Mouse (Mus musculus) myocyte (in vitro differentiated cells): ENCODE measurements around the gene Avpr2. TPM values are rescaled to one million over a fixed set of nuclear protein-coding genes. Genes with fewer than 3 reads are reported as not detected.

Source experiments
- H3K27me3 ChIP-seq: one replicate; pipeline ENCODE4 v1.6.1; 2011; ENCODE audit not compliant: control insufficient read depth, insufficient read depth, insufficient read length
- H3K36me3 ChIP-seq: one replicate; pipeline ENCODE4 v1.6.1; 2011; ENCODE audit not compliant: control insufficient read depth, insufficient read depth
- H3K4me2 ChIP-seq: one replicate; pipeline ENCODE4 v1.6.1; 2011; ENCODE audit warnings: low read depth, control low read depth
- H3K4me3 ChIP-seq: one replicate; pipeline ENCODE4 v1.5.1; 2011; ENCODE audit warnings: mild to moderate bottlenecking, control low read depth, moderate library complexity
- H3K79me2 ChIP-seq: one replicate; pipeline ENCODE4 v1.6.1; 2011; ENCODE audit not compliant: control insufficient read depth, insufficient read depth
- H3ac ChIP-seq: one replicate; pipeline ENCODE4 v1.6.1; 2011; ENCODE audit not compliant: control insufficient read depth, insufficient read length
- CEBPB ChIP-seq: IDR thresholded peaks from 2 replicates; pipeline ENCODE4 v1.6.1; 2011; ENCODE audit warnings: mild to moderate bottlenecking, moderate library complexity; ENCODE audit not compliant: poor library complexity, insufficient read depth, severe bottlenecking
- E2F4 ChIP-seq: IDR thresholded peaks from one replicate; pipeline ENCODE4 v1.6.1; 2011; ENCODE audit warnings: mild to moderate bottlenecking, control low read depth, moderate library complexity; ENCODE audit not compliant: insufficient read depth
- MAX ChIP-seq: IDR thresholded peaks from one replicate; pipeline ENCODE4 v1.6.1; 2011; ENCODE audit warnings: low read depth, mild to moderate bottlenecking, control low read depth
- MYOD1 ChIP-seq, 3 experiments: IDR thresholded peaks; one replicate each; pipeline ENCODE4 v1.6.1; 2011; ENCODE audit warnings: control low read depth in 2 of 3, low read depth in 2 of 3, mild to moderate bottlenecking in 2 of 3, moderate library complexity in 1 of 3; ENCODE audit not compliant: insufficient read length in 2 of 3, control insufficient read depth in 1 of 3
- MYOG ChIP-seq, 3 experiments: IDR thresholded peaks; one replicate each; pipeline ENCODE4 v1.6.1; 2011; ENCODE audit warnings: control low read depth in 2 of 3, low read depth in 2 of 3, mild to moderate bottlenecking in 2 of 3; ENCODE audit not compliant: insufficient read length in 2 of 3, control insufficient read depth in 1 of 3, insufficient read depth in 1 of 3
- POLR2A ChIP-seq: IDR thresholded peaks from one replicate; pipeline ENCODE4 v1.6.1; 2011; ENCODE audit warnings: low read depth, mild to moderate bottlenecking, control low read depth, moderate library complexity; ENCODE audit not compliant: insufficient read length
- POLR2AphosphoS2 ChIP-seq: IDR thresholded peaks from one replicate; pipeline ENCODE4 v1.6.1; 2011; ENCODE audit warnings: low read depth, control low read depth; ENCODE audit not compliant: insufficient read length
- REST ChIP-seq: IDR thresholded peaks from one replicate; pipeline ENCODE4 v1.6.1; 2011; ENCODE audit warnings: mild to moderate bottlenecking, control low read depth, moderate library complexity; ENCODE audit not compliant: insufficient read depth, insufficient read length
- SRF ChIP-seq: IDR thresholded peaks from one replicate; pipeline ENCODE4 v1.6.1; 2011; ENCODE audit warnings: low read depth; ENCODE audit not compliant: control insufficient read depth, insufficient read length
- TCF12 ChIP-seq: IDR thresholded peaks from one replicate; pipeline ENCODE4 v1.6.1; 2011; ENCODE audit warnings: mild to moderate bottlenecking, control low read depth; ENCODE audit not compliant: poor library complexity, insufficient read depth, severe bottlenecking
- TCF3 ChIP-seq: IDR thresholded peaks from one replicate; pipeline ENCODE4 v1.6.1; 2011; ENCODE audit warnings: low read depth, control low read depth; ENCODE audit not compliant: insufficient read length
- USF1 ChIP-seq: IDR thresholded peaks from one replicate; pipeline ENCODE4 v1.6.1; 2011; ENCODE audit warnings: low read depth, mild to moderate bottlenecking, control low read depth, moderate library complexity
- polyA plus RNA-seq: library from polyadenylated mRNA; unstranded; fragments of >200 nt; fragmentation: generic; extraction: Trizol; gene quantifications from one replicate; pipeline ENCODE4 v1.2.1, GENCODE M21; 2012; ENCODE audit warnings: missing spikeins

Gene Avpr2
- polyA plus RNA-seq, 1 experiment, result not detected

DNA sequence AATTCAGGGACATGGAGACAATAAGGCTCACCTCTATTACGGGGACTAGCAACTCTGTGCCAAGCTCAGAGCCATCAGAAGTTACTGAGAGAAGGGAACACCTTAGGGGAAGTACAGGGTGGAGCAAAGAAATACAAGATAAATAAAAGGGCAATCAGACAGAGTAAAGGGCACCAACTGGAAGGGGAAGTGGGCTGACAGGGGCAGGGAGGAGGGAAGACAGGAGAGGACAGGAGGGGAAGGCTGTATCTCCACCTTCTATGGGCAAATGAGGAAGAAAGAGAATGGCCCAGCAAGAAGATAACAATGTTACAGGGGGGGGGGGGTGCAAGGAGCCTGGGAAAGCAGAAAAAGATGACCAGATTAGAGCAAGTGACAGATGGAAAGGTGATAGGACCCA is 14.9 kb upstream of the Avpr2 start:
- Histone ChIP-seq H3K4me2 (no peak overlapping the region), H3K79me2 (no peaks in the 10 kb centered on the region), H3K36me3 (no peaks in the 10 kb centered on the region), H3ac (no peak overlapping the region), H3K27me3 (peaks cover 4% of the 10 kb centered on the region), H3K4me3 (no peak overlapping the region)
- TF ChIP-seq TCF3 (no peak), TCF12 (no peak), CEBPB (no peak), USF1 (no peak), POLR2AphosphoS2 (no peak)

DNA sequence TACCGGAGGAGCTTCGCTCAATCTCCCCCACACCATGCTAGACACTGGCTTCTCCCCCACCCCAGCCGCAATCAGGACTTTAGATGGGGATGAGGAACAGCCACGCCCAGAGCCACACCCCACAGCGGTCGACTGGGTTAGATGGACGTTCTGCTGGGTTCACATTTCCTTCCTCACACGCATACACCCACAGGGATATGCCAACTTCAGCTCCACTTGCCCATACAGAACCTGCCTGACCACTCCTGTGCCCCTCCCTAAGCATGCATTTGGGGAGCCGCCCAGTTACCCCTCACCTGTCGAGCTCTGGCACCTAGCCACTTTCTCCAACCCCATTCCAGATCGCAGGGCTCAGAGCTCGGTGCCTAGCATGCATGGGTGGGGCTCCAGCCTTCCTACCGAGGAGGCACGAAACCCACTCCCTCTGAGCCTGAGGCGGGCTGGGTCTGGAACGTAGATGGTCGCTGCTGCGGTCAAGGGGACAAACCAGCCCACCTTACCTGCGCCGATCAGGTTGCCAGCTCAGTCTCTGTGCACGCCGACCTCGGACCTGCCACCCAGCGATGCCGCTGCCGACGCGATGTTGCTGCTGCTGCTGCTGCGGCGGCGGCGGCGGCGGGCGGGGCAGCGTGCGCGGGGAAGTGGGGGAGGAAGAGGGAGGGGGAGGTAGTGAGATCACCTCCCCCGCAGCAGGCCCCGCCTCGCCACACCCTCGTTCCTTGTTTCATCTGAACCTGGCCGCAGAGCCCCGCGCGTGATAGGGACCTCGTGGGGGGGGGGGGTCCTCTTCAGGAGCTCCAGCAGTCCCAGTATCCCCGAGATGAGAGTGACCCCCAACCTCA is 11.5 kb upstream of the Avpr2 start:
- H3K27me3 ChIP-seq, result peaks cover 4% of the 10 kb centered on the region
- H3K79me2 ChIP-seq, result no peaks in the 10 kb centered on the region
- TF ChIP-seq REST (no peak), SRF (no peak), E2F4 (no peak), CEBPB (no peak), USF1 (no peak), MYOG (IDR thresholded peaks at IDR 0.05; ENCODE audit: control insufficient read depth in 1 of 3, insufficient read depth in 1 of 3, insufficient read length in 2 of 3, low read depth in 2 of 3) (no peak), MYOD1 (IDR thresholded peaks at IDR 0.05; ENCODE audit: control insufficient read depth in 1 of 3, insufficient read length in 2 of 3, low read depth in 2 of 3) (no peak), TCF3 (no peak), TCF12 (no peak), MAX (no peak), POLR2A (no peak), POLR2AphosphoS2 (no peak)
- H3K4me2 ChIP-seq, result peak overlapping the region; percentile 61
- no peak overlapping the region for H3ac ChIP-seq
- H3K36me3 ChIP-seq, result no peaks in the 10 kb centered on the region
- no peak overlapping the region for H3K4me3 ChIP-seq

- Histone ChIP-seq H3K79me2 (no peaks in the 10 kb centered on the region), H3ac (no peak overlapping the region), H3K4me3 (no peak overlapping the region), H3K27me3 (peaks cover 4% of the 10 kb centered on the region), H3K4me2 (peak overlapping the region; percentile 42), H3K36me3 (no peaks in the 10 kb centered on the region)
- TF ChIP-seq MAX, result no peak
- TF ChIP-seq MYOG (IDR thresholded peaks at IDR 0.05; ENCODE audit: control insufficient read depth in 1 of 3, insufficient read depth in 1 of 3, insufficient read length in 2 of 3, low read depth in 2 of 3), result no peak
- no peak for TF ChIP-seq TCF3
- no peak for TF ChIP-seq POLR2A
- no peak for TF ChIP-seq TCF12
- no peak for TF ChIP-seq USF1
- TF ChIP-seq MYOD1 (IDR thresholded peaks at IDR 0.05; ENCODE audit: control insufficient read depth in 1 of 3, insufficient read length in 2 of 3, low read depth in 2 of 3), result no peak
- TF ChIP-seq REST, result no peak
- no peak for TF ChIP-seq SRF
- no peak for TF ChIP-seq POLR2AphosphoS2
- no peak for TF ChIP-seq CEBPB
- TF ChIP-seq E2F4, result no peak
Measured at GRCm38 (mm10) chrX:73881036-73881427, 10.9 kb upstream of the Avpr2 start.

- H3K36me3 ChIP-seq, result no peaks in the 10 kb centered on the region
- H3ac ChIP-seq, result no peak overlapping the region
- TF ChIP-seq TCF3 (no peak), POLR2AphosphoS2 (no peak), MAX (no peak), REST (no peak), E2F4 (no peak), MYOD1 (IDR thresholded peaks at IDR 0.05; ENCODE audit: control insufficient read depth in 1 of 3, insufficient read length in 2 of 3, low read depth in 2 of 3) (no peak), CEBPB (no peak), MYOG (IDR thresholded peaks at IDR 0.05; ENCODE audit: control insufficient read depth in 1 of 3, insufficient read depth in 1 of 3, insufficient read length in 2 of 3, low read depth in 2 of 3) (no peak)
- H3K27me3 ChIP-seq, result peaks cover 4% of the 10 kb centered on the region
- no peak overlapping the region for H3K4me3 ChIP-seq
- no peaks in the 10 kb centered on the region for H3K79me2 ChIP-seq
- H3K4me2 ChIP-seq, result no peak overlapping the region
Measured at GRCm38 (mm10) chrX:73881463-73881862, 10.4 kb upstream of the Avpr2 start.

DNA sequence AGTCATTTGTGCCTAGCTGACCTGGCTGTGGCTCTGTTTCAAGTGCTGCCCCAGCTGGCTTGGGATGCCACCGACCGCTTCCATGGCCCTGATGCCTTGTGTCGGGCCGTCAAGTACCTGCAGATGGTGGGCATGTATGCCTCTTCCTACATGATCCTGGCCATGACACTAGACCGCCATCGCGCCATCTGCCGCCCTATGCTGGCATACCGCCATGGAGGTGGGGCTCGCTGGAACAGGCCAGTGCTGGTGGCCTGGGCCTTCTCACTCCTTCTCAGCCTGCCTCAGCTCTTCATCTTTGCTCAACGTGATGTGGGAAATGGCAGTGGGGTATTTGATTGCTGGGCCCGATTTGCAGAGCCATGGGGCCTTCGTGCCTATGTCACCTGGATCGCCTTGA is 931 bp downstream of the Avpr2 start:
- H3ac ChIP-seq, result no peak overlapping the region
- H3K36me3 ChIP-seq, result no peaks in the 10 kb centered on the region
- no peak overlapping the region for H3K4me3 ChIP-seq
- H3K79me2 ChIP-seq, result no peaks in the 10 kb centered on the region
- H3K27me3 ChIP-seq, result peaks cover 26% of the 10 kb centered on the region
- H3K4me2 ChIP-seq, result no peak overlapping the region
- TF ChIP-seq MYOD1 (IDR thresholded peaks at IDR 0.05; ENCODE audit: control insufficient read depth in 1 of 3, insufficient read length in 2 of 3, low read depth in 2 of 3) (no peak), REST (no peak), SRF (no peak), MAX (no peak), MYOG (IDR thresholded peaks at IDR 0.05; ENCODE audit: control insufficient read depth in 1 of 3, insufficient read depth in 1 of 3, insufficient read length in 2 of 3, low read depth in 2 of 3) (no peak), E2F4 (no peak), CEBPB (no peak), POLR2A (no peak), USF1 (no peak), TCF12 (no peak), POLR2AphosphoS2 (no peak), TCF3 (no peak)
